Mouse (Mus musculus) urinary bladder, postnatal 36 days (tissue): ENCODE results near the gene 4930469K13Rik.

Experiments used
- DNase-seq, 2 experiments: peaks; one replicate each; pipeline ENCODE4 v3.0.0; 2022; ENCODE audit warnings: low spot score in 2 of 2, mixed read lengths in 1 of 2

4930469K13Rik gene

DNA sequence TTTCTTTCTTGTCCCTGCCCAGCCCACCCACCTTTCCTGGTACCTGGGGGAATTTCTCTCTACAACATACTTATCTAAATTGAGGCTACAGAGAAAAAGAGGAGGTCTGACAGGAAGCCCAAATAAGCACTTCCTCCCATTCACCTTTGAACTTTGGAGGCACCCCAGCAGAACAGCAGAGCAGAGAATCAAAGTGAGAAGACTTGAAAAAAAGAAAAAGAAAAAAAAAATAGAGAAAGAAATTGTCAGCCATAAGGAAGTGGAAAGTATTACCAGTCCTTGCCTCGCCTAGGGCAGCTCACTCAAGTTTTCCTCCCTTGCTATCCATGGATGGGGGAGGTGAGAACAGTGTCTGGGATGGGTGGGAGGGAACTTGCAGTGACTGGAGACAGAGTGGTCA is 55.5 kb downstream of the 4930469K13Rik start:
- no peak for DNase-seq

DNA sequence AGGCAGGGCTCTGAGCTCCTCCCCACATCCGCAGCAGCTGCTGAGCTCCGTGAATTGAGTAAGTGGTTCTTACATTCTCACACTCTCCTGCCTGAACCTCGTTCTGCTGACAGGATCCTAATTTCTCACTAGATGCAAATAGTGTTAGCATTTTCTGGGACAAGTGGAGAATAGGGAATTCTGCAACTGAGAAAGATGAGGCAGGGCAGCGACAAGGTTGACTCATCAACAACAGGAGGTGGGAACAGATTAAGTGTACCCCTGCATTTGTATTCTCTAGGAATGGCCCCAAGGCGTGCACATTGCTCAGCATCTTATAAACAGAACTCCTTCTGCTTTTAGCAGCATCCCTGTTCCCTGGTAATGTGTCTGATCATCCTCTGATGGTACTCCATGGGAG is 58.3 kb downstream of the 4930469K13Rik start:
- no peak for DNase-seq

DNA sequence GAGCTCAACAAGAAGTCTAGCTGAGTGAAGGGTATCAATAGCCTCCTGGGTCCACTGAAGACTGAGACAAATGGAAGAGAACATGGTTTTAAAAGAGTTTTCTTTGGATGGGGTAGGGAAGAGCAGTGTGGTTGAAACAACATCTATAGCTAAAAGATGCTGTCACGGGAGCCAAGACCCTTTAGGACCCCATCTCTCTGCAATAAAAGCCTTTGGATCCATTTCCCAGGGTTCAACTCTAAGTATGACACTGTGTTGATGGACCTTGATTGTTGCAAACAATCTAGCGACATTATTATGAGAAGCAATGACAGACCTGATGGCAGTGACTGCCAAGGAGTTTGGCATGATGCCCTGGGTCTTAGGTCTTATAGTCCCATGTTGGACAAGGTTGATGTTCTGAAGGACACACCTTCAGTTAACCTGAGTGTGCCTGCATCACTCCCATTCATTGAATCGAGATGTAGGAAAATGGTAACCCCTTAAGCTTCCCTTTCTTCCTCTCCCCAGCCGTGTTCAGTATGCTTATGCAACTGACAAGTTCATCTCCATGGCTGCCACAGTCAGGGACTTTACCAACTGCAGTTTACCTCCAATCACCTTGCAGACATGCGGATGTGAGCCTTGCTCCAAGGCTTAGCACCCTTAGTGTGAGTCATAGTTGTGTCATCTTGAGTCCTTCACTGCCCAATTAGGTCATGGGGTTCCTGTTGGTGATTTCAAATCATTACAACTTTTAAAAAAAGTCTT is 62.3 kb downstream of the 4930469K13Rik start:
- DNase-seq = no peak

DNA sequence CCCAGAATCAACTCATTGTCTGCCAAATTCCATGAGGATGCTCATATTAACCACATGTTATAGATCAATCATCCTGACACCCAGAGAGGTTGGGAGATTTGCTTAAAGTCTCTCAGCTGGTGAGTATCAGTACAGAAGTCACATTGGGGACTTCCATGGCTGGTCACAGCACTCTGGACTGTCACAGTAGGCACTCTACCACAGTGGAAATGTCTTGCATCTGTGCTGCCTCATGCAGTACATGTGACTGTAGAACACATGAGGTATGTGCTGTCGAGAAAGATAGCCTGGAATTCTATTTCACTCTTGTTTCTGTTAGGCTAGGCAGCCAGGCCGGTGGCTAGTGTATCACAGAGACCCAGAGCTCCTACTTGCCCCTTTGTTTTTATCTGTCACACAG is 63.6 kb downstream of the 4930469K13Rik start:
- no peak for DNase-seq

DNA sequence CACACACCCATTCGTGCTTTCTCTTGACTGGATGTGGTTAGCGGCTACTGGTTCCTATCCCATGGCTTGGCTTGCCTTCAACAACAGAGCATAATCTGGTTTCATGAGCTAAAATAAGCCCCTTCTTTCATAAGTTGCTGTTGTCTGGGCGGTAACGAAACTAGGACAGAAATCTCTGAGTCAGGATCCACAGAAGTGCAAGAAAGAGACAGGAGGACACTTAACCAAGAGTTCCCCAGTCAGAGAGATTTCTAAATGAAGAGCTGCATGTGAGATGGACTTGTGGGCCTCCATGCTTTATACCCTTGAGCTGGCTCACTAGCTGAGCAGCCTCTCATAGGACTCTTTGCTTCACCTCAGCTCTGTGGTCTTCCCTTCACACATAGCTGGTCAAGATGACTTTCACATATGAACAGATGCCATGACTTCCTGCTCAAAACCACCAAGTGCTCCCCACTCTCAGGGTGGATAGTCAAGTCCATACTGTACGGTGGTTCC is 64.3 kb downstream of the 4930469K13Rik start:
- DNase-seq = no peak

DNA sequence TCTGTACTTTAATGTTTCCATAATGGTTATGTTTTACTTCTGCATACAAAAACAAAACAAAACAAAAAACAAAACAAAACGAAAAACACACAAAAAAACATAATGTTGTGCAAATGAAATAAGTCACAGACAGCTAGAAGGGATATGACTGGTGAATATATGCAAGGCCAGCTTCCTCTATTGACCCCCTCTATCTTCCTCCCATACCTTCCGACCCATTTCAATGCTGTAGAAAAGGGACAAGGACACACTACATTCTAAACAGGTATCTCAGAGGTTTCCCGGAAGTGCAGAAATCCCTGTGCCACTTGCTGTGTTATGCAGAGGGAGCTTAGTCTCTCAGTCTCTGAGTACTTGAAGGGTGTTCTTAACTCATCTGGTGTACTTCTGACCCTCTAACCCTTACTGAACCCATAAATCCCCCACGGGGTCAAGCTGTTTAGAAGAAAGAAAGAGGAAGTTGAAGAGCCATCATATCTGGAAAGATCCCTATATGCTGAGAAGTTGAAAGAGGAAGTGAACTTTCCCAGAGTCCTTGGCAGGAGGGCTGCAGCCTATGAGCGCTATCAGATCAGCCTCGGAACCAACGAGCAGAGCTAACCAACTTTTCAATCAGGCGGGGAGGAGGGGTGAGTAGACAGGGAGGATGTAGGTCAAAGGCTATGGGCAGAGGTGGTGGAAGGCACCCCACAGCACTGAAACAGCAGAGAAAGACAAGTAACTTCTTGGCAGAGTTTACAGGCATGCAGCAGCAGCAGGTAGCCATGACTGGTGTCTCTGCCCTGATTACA is 67.1 kb downstream of the 4930469K13Rik start:
- DNase-seq = peak in 1 of 2 experiments; percentile 18

DNA sequence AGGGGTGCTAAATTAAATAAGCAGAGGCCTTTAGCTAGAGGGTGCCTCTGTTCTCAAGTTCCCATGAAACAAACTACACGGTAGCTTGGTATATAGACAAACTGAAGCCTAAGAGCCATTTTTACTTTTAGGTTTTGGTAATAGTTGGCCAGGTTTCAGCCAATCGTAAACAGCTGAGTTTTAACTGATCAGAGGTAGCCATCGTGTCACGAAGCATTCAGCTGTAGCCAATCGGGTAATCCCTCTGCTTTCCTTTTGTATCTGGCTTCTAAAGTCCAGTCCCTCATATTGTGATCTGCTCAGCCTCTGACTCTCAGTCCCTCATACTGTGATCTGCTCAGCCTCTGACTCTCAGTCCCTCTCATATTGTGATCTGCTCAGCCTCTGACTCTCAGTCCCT is 68.7 kb downstream of the 4930469K13Rik start:
- DNase-seq = no peak

DNA sequence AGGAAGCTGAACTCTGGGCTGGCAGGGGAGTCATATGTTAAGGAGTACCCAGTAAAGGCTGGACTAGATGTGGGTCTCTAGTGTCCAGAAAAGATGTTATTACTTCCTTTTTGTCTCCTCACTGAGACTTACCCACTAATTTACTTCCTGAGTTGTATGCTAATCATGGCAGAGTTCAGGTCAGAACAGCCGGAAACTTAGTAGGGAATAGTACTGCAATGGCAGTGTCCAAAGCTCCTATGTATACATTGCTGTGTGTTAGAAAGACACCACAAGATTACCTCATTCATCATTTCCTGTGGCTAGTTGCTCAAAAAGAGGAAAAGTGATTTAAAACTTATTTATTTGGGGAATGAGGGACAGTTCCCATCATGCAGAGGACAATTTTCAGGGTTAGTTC is 73.3 kb downstream of the 4930469K13Rik start:
- DNase-seq = no peak

DNA sequence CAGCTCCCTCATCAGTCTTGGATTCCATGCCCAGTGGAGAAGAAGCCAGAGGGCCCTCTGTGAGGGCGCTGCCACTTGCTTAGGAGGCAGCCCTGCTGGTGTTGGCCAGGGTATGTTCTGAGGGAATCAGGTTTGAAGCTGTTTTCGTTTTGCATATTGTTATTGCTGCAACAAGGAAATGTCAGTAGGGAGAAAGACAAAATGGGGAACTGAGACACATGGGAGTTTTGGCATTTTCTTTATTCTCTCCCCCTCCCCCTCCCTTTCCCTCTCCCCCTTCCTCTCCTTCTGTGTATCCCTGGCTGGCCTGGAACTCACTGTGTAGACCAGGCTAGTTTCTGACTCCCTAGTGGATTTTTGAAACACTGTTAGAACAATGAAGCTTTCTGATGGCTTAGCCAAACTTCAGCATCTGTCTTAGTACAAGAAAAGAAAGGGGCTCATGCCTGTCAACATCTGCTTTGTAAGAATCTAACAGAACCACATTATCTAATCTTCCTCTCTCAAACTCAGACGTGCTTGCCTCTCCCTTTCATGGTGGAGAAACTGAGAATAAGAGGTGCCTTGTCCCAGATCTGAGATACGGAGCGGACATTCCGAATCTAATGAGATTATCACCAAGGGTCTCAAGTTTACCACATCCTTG is 86.2 kb downstream of the 4930469K13Rik start:
- no peak for DNase-seq

DNA sequence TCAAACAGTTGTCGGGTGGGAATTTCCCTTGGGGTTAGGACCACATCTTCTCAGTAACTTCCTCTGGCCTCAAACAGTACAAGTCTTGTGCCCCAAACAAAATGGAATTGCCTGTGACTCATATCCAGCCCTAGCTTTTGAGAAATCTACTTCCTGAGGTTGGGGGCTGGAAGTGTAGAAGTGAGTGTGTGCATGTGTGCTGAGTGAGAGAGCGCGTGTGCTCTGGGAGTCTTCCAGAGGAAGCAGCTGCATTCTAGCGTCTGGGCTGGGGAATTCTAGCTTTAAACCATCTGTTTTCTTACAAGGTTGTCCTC is 87.5 kb downstream of the 4930469K13Rik start:
- no peak for DNase-seq

DNA sequence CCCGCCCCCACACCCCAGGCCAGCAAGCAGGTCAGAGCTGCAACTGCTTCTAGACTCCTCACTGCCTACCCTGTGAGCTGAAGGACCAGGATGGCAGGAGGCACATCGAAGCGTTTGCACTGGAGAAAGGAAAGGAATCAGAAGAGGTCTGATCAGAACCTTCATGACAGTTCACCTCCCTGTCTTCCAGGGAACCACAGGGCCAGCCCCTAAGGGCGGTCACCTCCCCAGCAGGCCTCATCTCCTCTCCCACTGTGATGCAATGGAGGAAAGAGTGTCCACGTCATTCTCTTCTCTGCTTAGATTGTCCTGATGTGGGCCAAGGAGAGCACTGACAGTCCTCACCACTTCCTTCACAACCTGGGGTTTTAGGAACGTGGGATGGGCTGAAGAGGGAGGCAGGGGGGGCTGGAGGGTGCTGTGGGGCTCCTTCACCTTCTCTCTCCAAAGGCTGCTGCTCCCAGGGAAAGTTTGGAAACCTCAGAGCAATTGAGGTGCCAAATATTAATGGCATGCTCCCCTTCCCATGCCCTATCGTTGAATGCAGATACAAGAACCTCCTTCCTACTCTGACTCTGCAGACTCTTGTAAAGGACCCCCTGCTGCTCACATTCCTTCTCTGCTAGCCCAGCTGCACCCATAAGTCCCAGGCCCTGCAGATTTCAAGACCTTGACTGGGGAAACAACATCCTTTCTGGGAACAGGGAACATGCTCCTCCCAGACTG is 88.1 kb downstream of the 4930469K13Rik start:
- no peak for DNase-seq

DNA sequence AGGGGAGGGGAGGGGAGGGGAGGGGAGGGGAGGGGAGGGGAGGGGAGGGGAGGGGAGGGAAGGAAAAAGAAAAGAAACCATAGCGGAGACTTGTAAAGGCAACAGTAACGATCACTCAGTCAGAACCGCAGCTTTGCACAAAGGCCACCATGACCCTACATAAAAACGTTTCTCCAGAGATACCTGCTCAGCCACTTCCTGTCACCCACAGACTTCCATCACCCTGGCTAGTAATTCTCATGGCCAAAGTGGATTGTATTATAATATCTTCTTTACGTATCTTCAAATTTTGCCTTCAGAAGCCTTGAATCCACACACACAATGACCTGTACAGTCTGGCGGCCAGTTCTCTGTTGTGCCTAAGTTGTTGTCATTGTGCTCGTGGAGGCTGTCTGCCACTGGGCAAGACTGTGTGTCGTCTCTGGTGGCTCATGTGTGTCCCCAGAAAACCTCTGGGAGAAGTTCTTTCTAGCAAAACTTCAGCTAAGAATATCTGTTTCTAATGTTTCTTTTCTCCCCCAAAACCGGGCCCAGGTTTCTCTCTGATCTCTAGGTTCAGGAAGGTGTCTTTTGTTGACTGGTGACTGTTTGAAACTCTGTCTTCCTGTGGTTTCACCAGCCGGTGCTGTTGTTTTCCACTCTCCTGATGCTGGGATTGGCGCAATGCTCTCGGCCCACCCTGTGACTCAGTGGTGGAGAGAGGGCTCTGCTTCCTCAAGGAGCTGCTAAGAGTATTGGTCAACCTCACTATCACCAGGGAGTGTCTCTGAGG is 88.9 kb downstream of the 4930469K13Rik start:
- no peak for DNase-seq

DNA sequence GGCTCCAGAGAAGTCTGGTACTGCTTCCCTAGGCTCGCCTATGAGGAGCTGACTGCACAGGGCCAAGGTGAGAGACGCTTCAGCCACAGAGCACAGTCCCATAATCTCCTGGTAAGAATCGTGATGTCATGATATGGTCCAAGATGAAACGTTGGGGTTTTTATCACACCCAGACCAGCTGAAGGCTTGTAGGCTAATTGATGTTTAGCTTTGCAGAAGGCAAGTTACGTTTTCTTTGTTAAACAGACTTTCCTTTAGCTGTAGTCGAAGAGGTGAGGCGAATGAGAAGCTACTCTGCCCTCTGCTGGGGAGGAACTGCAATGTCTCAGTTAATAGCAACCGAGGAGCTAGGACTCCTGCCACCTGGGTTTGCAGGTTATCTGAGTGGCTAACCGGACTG is 89.7 kb downstream of the 4930469K13Rik start:
- DNase-seq = peak; percentile 20 to 41

DNA sequence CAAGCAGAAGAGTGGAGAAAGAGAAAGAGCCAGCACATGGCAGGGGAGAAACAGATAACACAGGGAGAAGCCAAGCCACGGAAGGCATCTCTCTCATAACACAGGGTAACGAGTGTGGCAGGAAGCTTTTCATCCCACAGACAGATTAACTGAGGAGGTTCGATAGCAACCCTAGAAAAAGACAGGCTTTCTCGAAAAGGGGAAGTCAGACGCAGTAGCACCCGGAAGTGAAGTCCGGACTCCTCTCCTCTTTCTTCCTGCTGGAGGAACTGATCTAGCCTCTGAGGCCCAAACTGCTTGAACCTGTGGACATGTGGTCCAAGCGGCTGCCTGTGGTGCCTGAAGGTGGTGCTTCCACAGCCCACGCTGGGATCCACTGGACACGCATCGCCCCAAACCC is 90.1 kb downstream of the 4930469K13Rik start:
- DNase-seq = no peak

DNA sequence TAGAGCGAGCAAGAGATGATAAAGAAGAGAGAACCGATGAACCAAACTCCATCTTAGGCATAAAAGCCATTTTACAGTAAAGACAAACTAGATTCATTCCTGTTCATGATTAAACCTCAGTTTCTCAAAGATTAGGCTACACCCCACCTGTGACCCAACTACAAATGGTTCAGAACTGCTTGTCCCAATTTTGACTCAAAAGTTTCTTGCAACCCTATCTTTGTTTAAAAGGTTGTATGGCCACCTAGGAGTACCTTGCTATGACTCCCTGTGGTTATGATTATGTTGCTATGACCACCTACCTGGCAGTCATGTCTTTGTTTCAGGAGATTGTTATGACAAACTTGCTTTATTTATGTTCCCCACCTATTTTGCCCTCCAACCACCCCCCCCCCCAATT is 90.7 kb downstream of the 4930469K13Rik start:
- DNase-seq = no peak

DNA sequence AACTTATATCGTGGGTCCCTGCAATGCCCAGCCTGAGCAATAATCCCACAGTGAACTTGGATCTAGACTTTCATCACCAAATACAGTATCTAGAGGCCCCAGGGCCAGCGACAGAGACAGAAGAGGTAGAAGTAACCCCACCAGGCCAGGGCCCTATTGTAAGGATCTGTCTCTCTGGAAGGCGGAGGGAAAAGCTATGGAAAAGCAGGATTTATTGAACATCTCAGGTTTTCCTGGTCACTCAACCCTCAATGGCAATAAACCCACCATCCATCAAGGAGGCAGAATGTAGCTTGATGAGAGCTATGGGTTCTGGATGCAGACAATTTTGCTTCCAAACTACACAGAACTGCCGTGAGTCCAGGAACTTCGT is 95.8 kb downstream of the 4930469K13Rik start:
- no peak for DNase-seq

DNA sequence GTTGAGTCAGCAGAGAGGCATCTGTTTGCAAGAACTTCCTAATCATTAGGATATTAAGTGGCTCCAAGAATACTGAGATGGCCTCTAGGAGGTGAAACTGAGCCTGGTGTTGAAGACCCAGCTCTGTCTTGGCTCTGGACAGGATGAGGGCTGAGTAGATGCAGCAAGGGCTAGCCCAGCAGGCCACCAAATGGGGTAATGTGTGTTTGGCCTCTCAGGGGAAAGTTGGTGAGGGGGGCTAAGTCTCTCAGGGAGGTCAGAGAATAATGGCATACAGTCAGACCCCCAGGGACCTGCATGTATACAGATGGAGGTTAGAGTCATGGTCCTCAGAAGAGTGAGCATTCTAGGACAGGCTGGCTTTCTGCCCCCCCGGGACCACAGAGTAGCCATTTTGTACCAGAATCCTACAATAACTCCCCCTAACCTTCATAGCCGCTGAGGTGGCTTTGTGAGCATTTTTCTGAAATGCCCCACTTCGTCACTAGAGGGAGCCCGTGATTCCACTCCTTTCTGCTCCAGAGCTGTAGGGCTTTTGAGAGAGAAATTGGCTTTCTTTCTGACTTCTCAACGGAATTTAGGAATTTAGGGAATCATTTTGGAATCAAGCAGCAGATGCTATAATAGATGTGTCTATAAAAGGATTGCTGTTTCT is 96.3 kb downstream of the 4930469K13Rik start:
- DNase-seq = peak; percentile 17 to 27

DNA sequence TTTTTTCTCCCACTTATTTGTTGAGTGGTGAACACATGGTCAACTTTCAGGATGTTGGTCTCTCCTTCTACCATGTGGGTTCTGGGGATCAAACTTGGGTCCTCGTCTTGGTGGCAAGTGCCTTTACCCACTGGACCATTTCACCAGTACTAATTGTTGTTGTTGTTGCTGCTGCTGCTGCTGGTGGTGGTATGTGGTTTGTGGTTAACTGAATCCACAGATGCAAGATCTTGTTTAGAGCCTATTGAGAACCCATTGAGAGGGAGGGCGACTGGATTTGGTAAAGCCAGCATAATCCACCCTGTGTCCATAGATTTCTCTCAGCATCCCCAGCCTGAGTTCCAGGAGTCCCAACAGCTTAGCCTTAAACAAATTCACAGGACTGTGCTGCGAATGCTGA is 97.9 kb downstream of the 4930469K13Rik start:
- no peak for DNase-seq

DNA sequence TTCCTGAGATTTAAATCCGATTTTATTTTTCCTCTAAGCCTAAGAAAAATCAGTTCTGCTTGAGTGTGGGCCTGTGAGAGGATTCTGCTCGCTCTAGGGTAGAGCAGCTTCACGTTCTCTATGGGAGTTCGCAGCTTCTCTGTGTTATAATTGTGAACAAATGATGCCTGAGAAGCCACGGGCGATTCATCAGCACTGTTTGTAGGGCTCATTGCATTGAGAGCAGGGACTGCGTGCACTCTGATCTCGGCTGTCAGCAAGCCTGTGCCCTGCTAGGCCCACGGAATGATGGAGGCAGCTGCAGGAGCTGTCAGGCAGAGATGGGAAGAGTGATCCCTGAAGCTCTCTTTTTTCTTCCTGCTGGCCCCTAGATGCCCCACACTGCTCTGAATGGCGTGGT is 100.1 kb downstream of the 4930469K13Rik start:
- DNase-seq = no peak

DNA sequence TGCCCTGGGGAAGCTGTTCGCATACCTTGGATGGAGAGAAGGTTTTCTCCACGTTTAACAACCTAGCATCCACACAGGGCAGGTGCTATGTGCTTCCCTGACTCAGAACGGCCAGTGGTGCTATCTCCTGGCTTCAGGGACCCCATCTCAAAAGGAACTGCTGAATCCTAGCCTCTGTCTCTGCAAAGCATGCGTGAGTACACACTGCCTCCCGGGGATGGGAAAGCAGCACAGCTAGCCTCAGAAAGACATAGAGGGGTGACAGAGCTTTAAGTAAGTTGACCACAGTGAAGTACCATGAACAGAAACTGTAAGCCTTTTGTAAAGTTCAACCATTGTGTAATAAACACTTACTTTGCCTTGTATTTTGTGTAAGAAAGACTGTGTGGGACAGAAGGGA is 104.9 kb downstream of the 4930469K13Rik start:
- no peak for DNase-seq

DNA sequence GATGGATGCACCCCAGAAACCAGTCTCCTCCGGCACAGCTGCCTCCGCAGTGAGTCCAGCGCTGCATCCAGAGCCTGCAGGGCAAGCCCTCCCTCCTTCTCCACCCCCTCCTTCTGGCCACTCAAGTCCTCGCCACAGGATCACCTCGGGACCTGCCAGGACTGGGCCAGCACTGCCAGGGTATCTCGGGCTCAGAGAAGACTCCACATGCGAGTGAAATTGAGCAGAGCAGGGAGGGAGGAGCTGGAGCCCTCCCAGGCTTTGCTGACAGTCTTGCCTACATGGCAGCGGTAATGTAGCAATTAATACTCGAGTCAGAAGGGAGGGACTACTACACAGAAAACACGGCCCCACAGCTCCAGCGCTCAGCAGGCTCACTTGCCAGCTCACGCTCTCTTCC is 105.4 kb downstream of the 4930469K13Rik start, which contains the start of gene Kcnip1:
Gene Kcnip1, minus strand, starts transcription at position 215 of the 400 bp plus-strand sequence.
- DNase-seq = no peak
